Mouse (Mus musculus) megakaryocyte progenitor cell, adult 5-6 weeks (primary cell): ENCODE results near the gene Gm49416. TPM values are rescaled to one million over a fixed set of nuclear protein-coding genes. Genes with fewer than 3 reads are reported as not detected.
"Not testable (repeated sequence)": the region's sequence is repeated elsewhere in the genome, so short reads cannot be mapped to it uniquely, and the experiment has no call there.

Source experiments
- ATAC-seq: replicated peaks from 2 replicates; pipeline ENCODE4 v1.8.0; 2016; ENCODE audit warnings: mild to moderate bottlenecking, moderate TSS enrichment, inconsistent platforms; ENCODE audit not compliant: poor library complexity
- total RNA-seq, 2 experiments: library from RNA; stranded (forward) in 1 of 2; stranded (reverse) in 1 of 2; fragments of 157-497, 149-512 nt in 1 of 2; fragments of 200-1000 nt in 1 of 2; gene quantifications; 2 replicates each; pipeline versions ENCODE4 v1.2.3 to v1.2.4; 2015 to 2017

Gm49416 gene
- total RNA-seq (2015) (1.5 and 2.5 TPM in 2 replicates), total RNA-seq (2017) (not detected in 2 replicates)

DNA sequence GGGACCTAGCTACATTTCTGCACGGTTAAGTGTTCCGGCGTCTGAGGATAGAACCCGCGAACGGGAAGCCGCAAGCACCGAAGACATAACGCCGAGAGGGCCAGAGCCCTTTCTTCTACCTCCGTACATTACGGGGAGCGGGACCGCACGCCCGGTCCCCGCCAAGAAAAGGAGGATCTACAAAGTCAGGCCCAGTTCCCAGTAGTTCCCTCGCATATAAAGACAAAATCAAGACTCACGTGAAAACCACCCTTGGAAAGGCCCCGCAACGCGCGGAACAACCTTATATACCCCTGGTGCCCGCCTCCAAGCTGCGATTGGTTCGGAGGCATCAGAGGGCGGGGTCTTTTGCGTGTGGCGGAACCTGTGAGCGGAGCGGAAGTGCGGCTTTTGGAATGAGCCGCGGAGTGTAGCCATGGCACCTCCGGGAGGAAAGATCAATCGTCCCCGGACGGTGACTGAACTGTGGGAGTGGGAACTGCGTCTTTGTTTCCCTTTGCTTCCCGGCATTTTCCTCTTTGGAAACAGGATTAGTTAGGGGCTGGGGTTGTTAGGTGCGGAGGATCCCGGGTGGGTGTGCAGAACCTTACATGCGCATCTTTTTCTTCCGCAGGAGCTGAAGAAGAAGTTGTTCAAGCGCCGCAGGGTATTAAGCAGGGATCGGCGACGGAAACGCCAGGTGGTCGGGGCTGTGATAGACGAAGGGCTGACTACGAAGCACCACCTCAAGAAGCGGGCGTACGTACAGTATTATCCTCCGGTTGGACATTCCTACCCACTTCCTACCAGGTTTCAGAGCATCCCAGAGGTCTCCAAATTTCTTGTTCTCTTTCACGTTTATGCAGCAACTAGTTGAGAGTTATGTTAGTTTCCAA, at the start of gene Gm49416, which contains the start of gene 1810009A15Rik:
TSS of gene Gm49416 (plus strand) at position 416 of the 875 bp plus-strand sequence.
TSS of gene 1810009A15Rik (plus strand) at position 343 of the 875 bp plus-strand sequence.
- peak; percentile 87 for ATAC-seq

- no peak for ATAC-seq
Measured at GRCm38 (mm10) chr19:8839103-8839907, 49.4 kb upstream of the Gm49416 start, which contains the start of gene Gng3. Gene Gng3, minus strand, starts transcription at chr19:8839194.

DNA sequence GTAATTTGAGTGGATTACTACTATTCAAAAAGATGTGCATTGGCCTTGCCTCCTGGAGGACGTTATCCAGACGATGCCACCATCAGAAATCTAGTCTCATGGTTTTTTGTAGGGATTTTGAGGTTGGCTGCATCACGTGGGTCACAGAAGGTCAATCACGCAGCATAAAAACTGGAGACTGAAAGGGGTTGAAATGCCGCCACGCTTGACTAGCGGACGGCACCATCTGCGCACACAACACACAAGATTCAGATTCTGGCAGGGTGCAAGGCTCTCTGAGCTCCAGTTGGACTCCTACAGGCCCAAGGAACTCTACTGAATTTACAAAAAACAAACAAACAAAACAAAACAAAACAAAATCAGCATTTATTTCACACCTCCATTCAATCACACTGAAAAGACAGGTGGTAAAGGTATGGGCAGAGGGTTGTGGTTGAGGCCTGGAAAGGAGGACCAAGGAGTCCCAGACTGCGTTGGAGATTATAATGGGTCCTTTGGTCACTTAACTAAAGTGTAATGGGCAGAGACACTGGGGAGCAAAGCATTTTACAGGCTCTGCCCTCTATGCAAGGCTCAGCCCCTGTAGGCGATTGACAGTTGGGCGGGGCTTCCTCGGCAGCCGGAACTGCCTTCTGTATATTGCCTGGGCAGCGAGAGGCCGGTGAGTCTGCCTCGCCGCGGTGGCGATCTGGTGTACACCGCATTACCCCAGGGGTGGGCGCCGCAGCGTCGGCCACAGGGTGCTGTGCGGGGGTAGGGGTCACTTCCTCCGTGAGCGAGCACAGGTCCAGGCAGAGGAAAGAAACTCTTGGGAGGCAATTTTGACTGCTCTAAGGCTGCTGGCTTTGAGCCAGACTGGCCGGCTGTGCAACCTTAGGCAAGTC, 48.6 kb upstream of the Gm49416 start:
- peak; percentile 56 for ATAC-seq

GRCm38 (mm10) chr19:8841012-8841411, 47.7 kb upstream of the Gm49416 start:
- no peak for ATAC-seq

- ATAC-seq, result no peak
Measured at GRCm38 (mm10) chr19:8842961-8843360, 45.8 kb upstream of the Gm49416 start.

DNA sequence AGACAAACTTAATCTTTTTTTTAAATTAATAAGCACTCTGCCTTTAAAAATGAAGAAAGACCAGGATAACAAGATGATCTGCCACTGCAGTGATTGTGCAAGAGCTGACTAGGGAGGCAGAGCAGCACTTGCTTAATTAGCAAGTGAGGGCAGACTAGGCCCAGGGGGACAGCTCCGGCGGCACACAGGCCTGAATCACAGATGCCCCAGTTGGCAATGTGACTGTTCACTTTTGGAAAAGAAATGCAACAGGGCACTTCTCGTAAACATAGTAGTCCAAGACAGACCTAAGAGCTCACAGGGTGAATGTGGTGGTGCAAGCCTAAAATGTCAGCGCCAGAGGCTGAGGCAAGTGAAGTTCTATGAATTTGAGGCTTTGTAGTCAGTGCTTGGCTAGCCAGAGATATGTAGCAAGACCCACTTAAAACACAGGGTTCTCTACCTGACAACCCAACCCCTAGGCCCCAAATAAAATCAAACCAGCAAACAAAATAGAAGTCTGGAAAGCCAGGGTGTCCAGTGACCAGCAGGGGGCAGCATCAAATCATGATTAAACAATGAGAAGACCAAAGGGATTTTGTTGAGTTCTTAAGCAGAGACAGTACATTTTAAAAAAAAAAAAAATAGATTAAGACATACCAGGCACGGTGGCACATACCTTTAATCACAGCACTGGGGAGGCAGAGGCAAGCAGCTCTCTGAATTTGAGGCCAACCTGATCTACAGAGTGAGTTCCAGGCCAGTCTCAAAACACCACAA, 44.2 kb upstream of the Gm49416 start:
- peak; percentile 66 for ATAC-seq

DNA sequence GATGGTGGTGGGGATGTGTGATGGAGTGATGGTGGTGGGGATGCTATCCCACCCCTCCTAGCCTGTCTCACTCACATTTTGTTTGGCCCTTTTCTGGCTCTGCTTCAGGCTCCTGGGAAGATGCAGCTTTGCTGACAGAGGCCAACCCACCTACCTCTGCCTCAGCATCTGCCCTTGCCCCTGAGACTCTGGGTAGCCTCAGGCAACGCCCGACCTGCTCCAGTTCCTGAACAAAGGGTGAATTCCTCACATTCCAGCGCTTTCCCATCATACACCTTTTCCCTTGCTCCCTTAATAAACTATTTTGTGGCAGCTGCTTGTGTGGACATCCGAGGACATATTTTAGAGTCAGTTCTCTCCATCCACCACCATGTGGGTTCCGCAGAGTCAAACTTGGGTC, 40.4 kb upstream of the Gm49416 start:
- ATAC-seq, result no peak

GRCm38 (mm10) chr19:8850402-8850901, 38.3 kb upstream of the Gm49416 start, which contains the start of gene Lrrn4cl:
Gene Lrrn4cl, plus strand, starts transcription at chr19:8850768.
- no peak for ATAC-seq

- no peak for ATAC-seq
Measured at GRCm38 (mm10) chr19:8851639-8852038, 37.1 kb upstream of the Gm49416 start.

DNA sequence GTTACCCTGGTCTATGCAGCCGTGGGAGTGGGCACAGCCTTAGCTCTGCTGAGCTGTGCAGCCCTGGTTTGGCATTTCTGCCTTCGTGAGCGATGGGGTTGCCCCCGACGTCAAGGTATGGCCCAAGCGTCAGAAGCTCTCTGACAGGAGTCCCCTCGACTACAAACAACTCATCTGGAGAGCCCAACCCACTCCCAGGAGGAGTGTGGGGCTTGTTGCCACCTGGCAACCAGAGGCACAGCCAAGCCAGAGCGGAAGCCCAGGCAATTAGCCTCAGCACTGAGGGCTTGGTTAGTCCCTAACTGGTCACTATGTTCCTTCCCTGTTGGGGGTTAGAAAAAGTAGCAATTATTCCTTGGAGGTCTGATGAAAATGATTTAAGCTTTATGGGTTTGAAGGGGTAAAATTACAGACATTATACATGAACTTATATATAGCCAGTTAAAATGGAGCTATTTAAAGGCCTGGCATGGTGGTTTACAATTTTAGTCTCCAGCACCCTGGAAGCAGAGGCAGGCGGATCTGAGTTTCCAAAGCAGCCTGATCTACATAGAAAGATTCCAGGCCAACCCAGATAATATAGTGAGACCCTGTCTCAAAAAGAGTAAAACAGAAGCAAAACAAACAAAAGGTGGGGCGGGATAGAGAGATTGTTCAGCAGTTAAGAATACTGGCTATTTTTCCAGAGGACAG, 36.3 kb upstream of the Gm49416 start:
- ATAC-seq, result no peak

DNA sequence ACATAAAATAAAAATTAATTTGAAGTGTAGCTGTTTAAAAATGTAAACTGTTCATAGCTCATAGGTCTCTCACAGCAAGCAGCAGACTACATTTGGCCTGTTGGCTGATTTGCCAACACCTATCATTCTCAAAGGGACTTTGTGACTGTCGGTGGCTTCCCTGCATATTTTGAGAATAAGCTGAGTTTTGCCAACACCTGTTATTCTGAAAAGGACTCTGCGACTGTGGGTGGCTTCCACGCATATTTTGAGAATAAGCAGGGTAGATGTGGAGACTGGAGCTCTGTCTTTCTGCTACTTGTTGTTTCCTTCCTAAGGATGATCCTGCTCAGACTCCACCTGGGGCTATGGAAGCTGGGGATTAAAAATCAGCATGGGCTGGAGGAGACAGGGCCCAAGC, 35.6 kb upstream of the Gm49416 start:
- ATAC-seq, result no peak

DNA sequence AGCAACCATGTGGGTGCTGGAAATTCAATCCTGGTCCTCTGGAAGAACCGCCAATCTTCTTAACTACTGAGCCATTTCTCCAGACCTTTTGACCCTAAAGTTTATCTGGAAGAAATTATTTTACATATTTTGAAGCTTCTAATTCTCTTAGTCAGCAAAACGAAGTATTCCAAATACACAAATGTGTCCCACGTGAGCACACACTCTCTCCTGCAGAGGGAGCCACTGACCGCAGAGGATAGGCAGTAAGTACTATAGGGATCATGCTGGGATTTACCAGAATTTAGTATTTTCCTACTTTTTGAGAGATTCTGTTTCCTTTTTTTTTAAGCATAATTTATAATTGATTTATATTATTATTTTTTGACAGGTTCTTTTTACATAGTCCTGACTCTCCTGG, 31.0 kb upstream of the Gm49416 start:
- ATAC-seq, result peak; percentile 80

GRCm38 (mm10) chr19:8859018-8859417, 29.7 kb upstream of the Gm49416 start:
- ATAC-seq, result no peak

- no peak for ATAC-seq
Measured at GRCm38 (mm10) chr19:8864265-8864664, 24.5 kb upstream of the Gm49416 start.

- not testable (repeated sequence) for ATAC-seq
Measured at GRCm38 (mm10) chr19:8870381-8870780, 18.3 kb upstream of the Gm49416 start.

- ATAC-seq, result peak; percentile 6; the same call in 1 of the 2 replicates
Measured at GRCm38 (mm10) chr19:8870838-8871237, 17.9 kb upstream of the Gm49416 start.

DNA sequence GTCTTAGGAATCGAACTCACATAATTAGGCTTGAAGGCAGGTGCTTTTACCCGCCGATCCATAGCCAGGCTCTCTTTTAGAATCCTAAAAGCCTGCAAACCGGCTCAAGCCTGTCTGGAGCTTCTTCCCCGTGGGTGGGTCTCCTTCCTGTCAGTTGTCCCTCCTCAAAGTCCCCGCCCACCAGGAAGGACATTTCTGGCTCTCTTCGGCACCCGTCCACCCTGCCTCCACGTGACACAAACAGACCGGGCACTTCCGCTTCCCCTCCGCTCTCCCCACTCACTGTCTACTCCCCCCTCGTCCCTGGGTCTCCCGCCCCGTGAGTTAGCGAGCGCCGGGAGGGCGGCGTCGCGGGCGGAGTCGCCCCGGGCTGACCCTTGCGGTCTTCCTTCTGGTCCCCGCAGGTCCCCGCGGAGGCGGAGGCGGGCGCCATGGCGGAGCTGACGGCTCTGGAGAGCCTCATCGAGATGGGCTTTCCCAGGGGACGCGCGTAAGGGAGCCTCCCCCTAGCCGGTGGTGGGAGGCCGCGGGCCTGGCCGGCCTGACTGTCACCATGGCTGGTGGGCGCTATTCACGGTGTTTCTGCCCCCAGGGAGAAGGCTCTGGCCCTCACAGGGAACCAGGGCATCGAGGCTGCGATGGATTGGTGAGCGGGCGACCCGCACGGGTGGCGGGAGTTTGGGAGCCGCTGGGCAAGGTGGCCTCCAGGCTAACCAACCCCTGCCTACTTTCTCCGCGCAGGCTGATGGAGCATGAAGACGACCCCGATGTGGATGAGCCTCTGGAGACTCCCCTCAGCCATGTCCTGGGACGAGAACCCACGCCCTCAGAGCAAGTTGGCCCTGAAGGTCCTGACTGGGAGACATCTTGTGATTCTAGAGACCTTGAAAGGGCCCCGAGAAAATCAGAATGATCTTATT, 17.2 kb upstream of the Gm49416 start, which contains the start of gene Ubxn1:
TSS of gene Ubxn1 (plus strand) at position 230 of the 920 bp plus-strand sequence.
- ATAC-seq, result peak; percentile 99
